Mouse (Mus musculus) heart, adult 2 months (tissue): Measurements from ENCODE around the gene Itga8. TPM values are rescaled to one million over a fixed set of nuclear protein-coding genes. Genes with fewer than 3 reads are reported as not detected.
A peak's percentile ranks its signal among the peaks of the same experiment; 100 is the strongest.

Experiments
- DNase-seq, 2 experiments: peaks; one replicate each; pipeline ENCODE4 v3.0.0; 2021
- H3K27ac ChIP-seq: fragments of 200-600 bp; 2 replicates; pipeline ENCODE4 v1.8.1; 2022
- H3K27me3 ChIP-seq: fragments of 200-500 bp; 2 replicates; pipeline ENCODE4 v1.6.1; 2012; ENCODE audit warnings: mild to moderate bottlenecking, low read length, inconsistent platforms, mixed read lengths; ENCODE audit not compliant: control insufficient read depth, insufficient read depth
- H3K36me3 ChIP-seq: fragments of 200-500 bp; 2 replicates; pipeline ENCODE4 v1.6.1; 2012; ENCODE audit warnings: low read length, inconsistent platforms; ENCODE audit not compliant: control insufficient read depth, insufficient read depth
- H3K4me1 ChIP-seq: fragments of 200-500 bp; 2 replicates; pipeline ENCODE4 v1.6.1; 2011; ENCODE audit warnings: low read length; ENCODE audit not compliant: control insufficient read depth, insufficient read depth
- H3K4me3 ChIP-seq: fragments of 200-600 bp; 2 replicates; pipeline ENCODE4 v1.8.1; 2022
- H3K79me2 ChIP-seq: fragments of 200-500 bp; replicated peaks from 2 replicates; pipeline ENCODE4 v1.6.1; 2012; ENCODE audit warnings: mild to moderate bottlenecking, inconsistent platforms, low read length, moderate library complexity, mixed read lengths; ENCODE audit not compliant: control insufficient read depth, insufficient read depth
- H3K9ac ChIP-seq: fragments of 200-500 bp; 2 replicates; pipeline ENCODE4 v1.6.1; 2012; ENCODE audit warnings: low read depth, mild to moderate bottlenecking, control low read depth, inconsistent platforms, low read length, mixed read lengths
- CTCF ChIP-seq: fragments of 200-600 bp; IDR thresholded peaks from 2 replicates; pipeline ENCODE4 v1.8.1; 2022; ENCODE audit warnings: antibody characterized with exemption, mild to moderate bottlenecking, moderate library complexity
- EP300 ChIP-seq: fragments of 200-500 bp; IDR thresholded peaks from 2 replicates; pipeline ENCODE4 v1.6.1; 2011; ENCODE audit warnings: low read depth, low read length, control low read depth; ENCODE audit not compliant: insufficient read depth
- POLR2A ChIP-seq: fragments of 200-500 bp; IDR thresholded peaks from 2 replicates; pipeline ENCODE4 v1.6.1; 2011; ENCODE audit warnings: mild to moderate bottlenecking, low read depth, low read length, control low read depth; ENCODE audit not compliant: insufficient read depth
- WGBS: fragments of 180-500 bp; shearing (Covaris S2); methylation state at CpG from one replicate; pipeline ENCODE4 v1.1.7; 2018; 5-methylcytosine and 5-hydroxymethylcytosine counted together
- intact Hi-C: fragments of 180-260 bp; cut with DNase I; formaldehyde crosslinking; loops from one replicate; pipeline ENCODE4 v1.15.1; 2025
- polyA plus RNA-seq: library from polyadenylated mRNA; depleted of rRNA; stranded (reverse); fragments of >200 nt; gene quantifications from 2 replicates; pipeline ENCODE4 v1.2.3, GENCODE M21; 2012
- total RNA-seq, 2 experiments: library from RNA; stranded (reverse); gene quantifications; 2 replicates each; pipeline ENCODE4 v1.2.3; 2021

Gene Itga8
- total and polyA plus RNA-seq, 3 experiments: 5.3 to 7.4 (median 6.3) TPM

GRCm38 (mm10) chr2:12198699-12199098 is 103.0 kb downstream of the Itga8 start:
- DNase-seq: no peak

DNA sequence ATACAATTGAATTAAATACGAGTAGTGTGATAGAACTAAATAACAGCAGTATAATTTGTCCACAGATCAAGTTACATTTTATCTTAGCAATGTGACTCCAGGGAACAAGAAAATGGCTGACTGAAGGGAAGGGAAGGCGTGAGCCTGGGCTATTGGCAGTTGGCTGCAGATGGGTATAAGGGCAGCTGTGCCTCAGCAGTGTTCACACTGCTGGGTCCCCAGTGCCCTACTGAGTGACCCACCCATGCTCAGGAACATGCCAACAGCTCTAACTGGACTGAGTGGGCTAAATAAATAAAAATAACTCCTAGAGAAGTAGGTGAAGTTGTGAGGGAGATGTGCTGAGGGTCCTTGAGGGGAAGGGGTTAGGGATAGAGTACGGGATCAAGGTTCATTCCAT is 103.5 kb downstream of the Itga8 start:
- DNase-seq: no peak
- Histone ChIP-seq H3K36me3 (no peaks in the 10 kb centered on the region), H3K4me3 (no peak overlapping the region), H3K9ac (no peak overlapping the region), H3K79me2 (no peaks in the 10 kb centered on the region), H3K4me1 (no peaks in the 10 kb centered on the region; the same call in 1 of the 2 replicates), H3K27me3 (no peaks in the 10 kb centered on the region), H3K27ac (no peak overlapping the region)
- intact Hi-C loops: no loop called here
- 80% methylated on average over 3 of the region's 3 CpGs for WGBS
- no peak for TF ChIP-seq POLR2A

More at GRCm38 (mm10) chr2:12198699-12199098, 103.0 kb downstream of the Itga8 start:
- H3K9ac ChIP-seq: no peak overlapping the region
- no peaks in the 10 kb centered on the region for H3K27me3 ChIP-seq
- H3K36me3 ChIP-seq: no peaks in the 10 kb centered on the region
- WGBS: 68% methylated on average over 7 of the region's 7 CpGs
- no peak overlapping the region for H3K27ac ChIP-seq
- no peaks in the 10 kb centered on the region; the same call in 1 of the 2 replicates for H3K4me1 ChIP-seq
- intact Hi-C loops: no loop called here
- TF ChIP-seq CTCF (no peak), POLR2A (no peak), EP300 (no peak)
- H3K79me2 ChIP-seq: no peaks in the 10 kb centered on the region
- no peak overlapping the region for H3K4me3 ChIP-seq

DNA sequence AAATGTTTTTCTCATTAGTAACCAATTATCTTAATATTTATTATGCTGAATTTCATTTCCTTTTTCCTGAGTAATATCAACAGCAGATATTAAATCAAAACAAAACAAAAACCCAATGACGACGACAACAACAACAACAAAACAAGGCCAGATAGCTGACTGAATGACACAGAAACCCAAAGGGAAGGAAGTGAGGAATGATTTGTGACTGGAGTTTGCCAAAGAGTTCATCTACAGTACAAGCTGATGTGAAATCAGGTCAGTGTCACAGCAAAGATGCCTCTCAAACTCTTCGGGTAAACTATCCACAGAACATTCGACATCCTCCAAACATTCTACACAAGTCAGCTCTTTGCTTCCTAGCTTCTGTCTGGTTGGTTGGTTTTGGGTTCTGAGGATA is 104.0 kb downstream of the Itga8 start:
- Histone ChIP-seq H3K9ac (no peak overlapping the region), H3K79me2 (no peaks in the 10 kb centered on the region), H3K27ac (no peak overlapping the region), H3K36me3 (no peaks in the 10 kb centered on the region), H3K27me3 (no peaks in the 10 kb centered on the region), H3K4me3 (no peak overlapping the region), H3K4me1 (no peaks in the 10 kb centered on the region; the same call in 1 of the 2 replicates)
- DNase-seq: no peak
- no peak for TF ChIP-seq EP300
- no peak for TF ChIP-seq CTCF
- TF ChIP-seq POLR2A: no peak
- 71% methylated on average over 4 of the region's 4 CpGs for WGBS
- intact Hi-C loops: no loop called here

- Histone ChIP-seq H3K9ac (no peak overlapping the region), H3K4me3 (no peak overlapping the region), H3K27ac (no peak overlapping the region), H3K79me2 (no peaks in the 10 kb centered on the region), H3K27me3 (no peaks in the 10 kb centered on the region), H3K36me3 (no peaks in the 10 kb centered on the region), H3K4me1 (no peaks in the 10 kb centered on the region; the same call in 1 of the 2 replicates)
- peak in 1 of 2 experiments; percentile 14 for DNase-seq
- 17% methylated on average over 6 of the region's 6 CpGs for WGBS
- intact Hi-C loops: no loop called here
- TF ChIP-seq POLR2A (no peak), CTCF (no peak), EP300 (no peak)
Measured at GRCm38 (mm10) chr2:12189026-12189425, 112.7 kb downstream of the Itga8 start.

DNA sequence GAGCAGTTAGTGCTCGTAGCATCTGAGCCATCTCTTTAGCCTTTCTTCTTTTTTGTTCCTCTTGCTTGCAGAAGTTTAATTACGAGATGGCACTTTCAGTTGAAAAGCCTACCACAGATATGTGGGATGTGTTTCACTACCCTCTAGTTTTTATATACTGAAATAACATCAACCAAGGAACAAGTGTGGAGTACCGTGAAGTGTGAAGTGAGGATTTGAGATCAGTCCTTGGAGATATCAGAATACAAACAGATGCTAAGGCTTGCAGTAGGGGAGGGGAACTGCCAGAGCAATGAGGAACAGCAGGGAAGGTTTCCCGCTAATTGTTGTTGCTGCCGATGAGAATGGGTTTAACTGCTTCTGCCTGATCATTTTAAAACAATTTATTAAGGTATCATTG is 114.1 kb downstream of the Itga8 start:
- Histone ChIP-seq H3K27ac (no peak overlapping the region), H3K9ac (no peak overlapping the region), H3K4me3 (no peak overlapping the region), H3K27me3 (no peaks in the 10 kb centered on the region), H3K4me1 (no peaks in the 10 kb centered on the region; the same call in 1 of the 2 replicates), H3K36me3 (no peaks in the 10 kb centered on the region), H3K79me2 (no peaks in the 10 kb centered on the region)
- WGBS: 66% methylated on average over 5 of the region's 5 CpGs
- DNase-seq: no peak
- intact Hi-C loops: no loop called here
- TF ChIP-seq POLR2A (no peak), EP300 (no peak), CTCF (no peak)

DNA sequence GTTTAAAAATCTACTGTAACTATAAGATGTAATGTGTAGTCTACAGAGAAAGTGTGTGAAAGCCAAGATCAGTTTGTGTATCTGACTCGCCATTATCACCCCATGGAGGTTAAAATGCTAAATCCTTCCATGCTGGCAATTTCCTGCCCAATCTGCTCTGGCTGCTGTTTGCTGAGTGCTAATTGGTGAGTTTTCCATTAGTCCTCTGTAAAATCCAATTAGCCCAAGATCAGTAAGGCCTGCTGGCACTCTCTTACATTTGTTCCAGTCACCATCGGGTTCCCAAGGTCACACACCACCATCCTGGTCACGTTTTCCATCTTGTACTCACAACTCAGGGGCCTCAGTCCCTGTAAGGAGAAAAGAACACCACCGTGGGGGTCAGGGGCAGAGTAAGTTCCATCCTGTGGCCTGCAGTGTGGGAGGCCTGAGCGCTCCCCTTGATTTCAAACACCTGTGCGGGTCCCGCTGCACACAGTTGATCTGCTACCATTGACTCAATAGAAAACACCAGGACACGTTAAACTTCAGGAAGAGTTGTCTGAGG is 119.2 kb downstream of the Itga8 start:
- Histone ChIP-seq H3K9ac (no peak overlapping the region), H3K79me2 (no peaks in the 10 kb centered on the region), H3K27ac (no peak overlapping the region), H3K27me3 (no peaks in the 10 kb centered on the region), H3K4me1 (no peaks in the 10 kb centered on the region), H3K36me3 (no peaks in the 10 kb centered on the region), H3K4me3 (no peak overlapping the region)
- no peak for TF ChIP-seq CTCF
- no peak for TF ChIP-seq POLR2A
- TF ChIP-seq EP300: no peak
- DNase-seq: no peak
- intact Hi-C loops: no loop called here
- WGBS: 74% methylated on average over 8 of the region's 8 CpGs
